Mouse (Mus musculus): ENCODE measurements around the gene 6030408B16Rik. TPM values are rescaled to one million over a fixed set of nuclear protein-coding genes. Genes with fewer than 3 reads are reported as not detected.

The 6030408B16Rik gene
- total RNA-seq, 1 experiment = 0.22 TPM

DNA sequence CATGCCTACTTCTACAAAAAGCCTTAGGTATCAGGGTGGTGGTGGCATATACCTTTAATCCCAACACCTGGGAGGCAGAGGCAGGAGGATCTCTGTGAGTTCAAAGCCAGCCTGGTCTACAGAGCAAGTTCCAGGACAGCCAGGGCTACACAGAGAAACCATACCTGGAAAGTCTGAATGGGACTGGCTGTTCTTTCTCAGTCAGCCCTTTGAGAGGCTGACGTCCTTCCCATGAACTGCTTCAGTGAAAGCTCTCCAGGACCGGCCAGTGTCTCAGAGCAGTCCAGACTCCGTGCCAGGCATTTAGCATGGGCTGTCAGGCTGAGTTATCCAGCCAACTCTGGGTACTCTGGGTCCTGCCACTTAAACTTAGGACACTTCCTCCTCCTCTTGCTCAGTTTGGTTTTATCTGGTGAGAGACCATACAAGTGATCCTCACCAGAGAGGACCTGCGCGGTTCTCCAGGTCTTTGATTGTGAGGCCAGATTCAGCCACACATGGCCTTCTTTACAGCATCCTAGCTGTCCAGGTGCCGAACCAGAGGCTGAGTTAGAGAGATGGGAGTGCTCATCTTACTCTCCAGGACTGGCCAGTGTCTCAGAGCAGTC is 27.1 kb downstream of the 6030408B16Rik start:
- no peak overlapping the region for H3K9ac ChIP-seq (ENCODE audit: insufficient read depth, low read depth, low read length, poor library complexity, severe bottlenecking)
- H3K9me3 ChIP-seq (ENCODE audit: control insufficient read depth, insufficient read depth, low read depth, low read length) = no peaks in the 10 kb centered on the region
- no peak for TF ChIP-seq ZC3H11A (IDR thresholded peaks at IDR 0.05; ENCODE audit: borderline replicate concordance, low read depth, low read length)
- no peak for TF ChIP-seq CHD2 (IDR thresholded peaks at IDR 0.05; ENCODE audit: low read depth, low read length)
- no peak for TF ChIP-seq ZNF384 (IDR thresholded peaks at IDR 0.05; ENCODE audit: low read depth, low read length)
- TF ChIP-seq HCFC1 (IDR thresholded peaks at IDR 0.05; ENCODE audit: borderline replicate concordance, insufficient read depth, low read length) = no peak
- no peak for TF ChIP-seq MAFK (IDR thresholded peaks at IDR 0.05; ENCODE audit: insufficient read depth, low read depth, low read length)
- H3K4me3 ChIP-seq (ENCODE audit: insufficient read depth in 1 of 2, low read depth in 1 of 2, low read length in 2 of 2, poor library complexity in 1 of 2, severe bottlenecking in 1 of 2) = no peak overlapping the region
- H3K4me1 ChIP-seq (ENCODE audit: control insufficient read depth in 2 of 2, insufficient read depth in 2 of 2, low read length in 2 of 2, poor library complexity in 1 of 2) = peaks cover 0 to 10% of the 10 kb centered on the region in 2 experiments; a peak in 2 of 4 replicates
- H3K36me3 ChIP-seq (ENCODE audit: control insufficient read depth, insufficient read depth, low read length, poor library complexity, severe bottlenecking) = no peaks in the 10 kb centered on the region
- in situ Hi-C loops (cut with MboI; ENCODE audit: low sequenced_read_pairs in 2 of 2, unreplicated experiment in 2 of 2) = no loop called here
- H3K27ac ChIP-seq (ENCODE audit: insufficient read depth, low read depth, low read length, poor library complexity, severe bottlenecking) = no peak overlapping the region
- no peak for DNase-seq (ENCODE audit: low read depth, low spot score)

DNA sequence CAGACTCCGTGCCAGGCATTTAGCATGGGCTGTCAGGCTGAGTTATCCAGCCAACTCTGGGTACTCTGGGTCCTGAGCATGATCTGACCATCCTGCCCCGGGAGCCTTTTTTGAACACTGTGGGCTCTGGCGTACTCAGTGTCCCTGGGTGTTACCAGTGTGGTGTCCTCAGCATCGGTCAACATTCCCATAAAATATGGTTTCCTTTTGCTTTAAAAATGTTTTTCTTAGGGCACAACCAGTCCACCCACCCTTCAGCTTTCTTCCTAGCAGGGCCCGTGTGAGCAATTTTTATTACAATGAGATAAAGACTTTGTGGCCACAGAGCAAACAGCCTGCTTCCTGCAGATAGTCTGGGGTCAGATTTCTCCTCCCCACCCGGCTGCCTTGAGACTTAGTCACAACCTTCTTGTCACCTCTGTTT is 27.6 kb downstream of the 6030408B16Rik start:
- in situ Hi-C loops (cut with MboI; ENCODE audit: low sequenced_read_pairs in 2 of 2, unreplicated experiment in 2 of 2) = no loop called here
- peaks cover 0 to 9% of the 10 kb centered on the region in 2 experiments; a peak in 2 of 4 replicates for H3K4me1 ChIP-seq (ENCODE audit: control insufficient read depth in 2 of 2, insufficient read depth in 2 of 2, low read length in 2 of 2, poor library complexity in 1 of 2)
- H3K4me3 ChIP-seq (ENCODE audit: insufficient read depth in 1 of 2, low read depth in 1 of 2, low read length in 2 of 2, poor library complexity in 1 of 2, severe bottlenecking in 1 of 2) = no peak overlapping the region
- no peak overlapping the region for H3K9ac ChIP-seq (ENCODE audit: insufficient read depth, low read depth, low read length, poor library complexity, severe bottlenecking)
- no peak for DNase-seq (ENCODE audit: low read depth, low spot score)
- H3K36me3 ChIP-seq (ENCODE audit: control insufficient read depth, insufficient read depth, low read length, poor library complexity, severe bottlenecking) = no peaks in the 10 kb centered on the region
- H3K27ac ChIP-seq (ENCODE audit: insufficient read depth, low read depth, low read length, poor library complexity, severe bottlenecking) = no peak overlapping the region
- TF ChIP-seq ZC3H11A (IDR thresholded peaks at IDR 0.05; ENCODE audit: borderline replicate concordance, low read depth, low read length) (no peak), ZNF384 (IDR thresholded peaks at IDR 0.05; ENCODE audit: low read depth, low read length) (no peak), CHD2 (IDR thresholded peaks at IDR 0.05; ENCODE audit: low read depth, low read length) (no peak)
- no peaks in the 10 kb centered on the region for H3K9me3 ChIP-seq (ENCODE audit: control insufficient read depth, insufficient read depth, low read depth, low read length)

DNA sequence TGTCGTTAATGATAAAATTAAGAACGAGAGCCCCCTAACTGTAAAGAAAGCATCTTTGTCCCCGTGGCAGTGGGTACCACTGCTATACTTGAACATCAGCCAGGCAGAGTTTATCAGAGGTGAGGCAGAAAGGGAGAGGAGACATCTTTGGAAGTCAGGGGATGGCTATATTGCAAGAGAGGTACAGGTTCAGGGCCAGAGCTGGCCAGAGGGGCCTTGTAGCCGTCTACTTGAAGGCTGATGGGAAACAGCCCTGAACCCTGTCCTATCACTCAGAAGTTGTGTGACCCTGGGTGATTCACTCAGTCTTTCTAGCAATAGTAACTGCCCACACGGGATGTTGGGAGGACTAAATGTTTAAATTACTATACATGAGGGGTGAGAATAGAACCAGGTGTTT is 28.1 kb downstream of the 6030408B16Rik start:
- Histone ChIP-seq H3K27ac (ENCODE audit: insufficient read depth, low read depth, low read length, poor library complexity, severe bottlenecking) (no peak overlapping the region), H3K9me3 (ENCODE audit: control insufficient read depth, insufficient read depth, low read depth, low read length) (no peaks in the 10 kb centered on the region), H3K4me1 (ENCODE audit: control insufficient read depth in 2 of 2, insufficient read depth in 2 of 2, low read length in 2 of 2, poor library complexity in 1 of 2) (peaks cover 0 to 8% of the 10 kb centered on the region in 2 experiments; a peak in 2 of 4 replicates), H3K4me3 (ENCODE audit: insufficient read depth in 1 of 2, low read depth in 1 of 2, low read length in 2 of 2, poor library complexity in 1 of 2, severe bottlenecking in 1 of 2) (no peak overlapping the region), H3K9ac (ENCODE audit: insufficient read depth, low read depth, low read length, poor library complexity, severe bottlenecking) (no peak overlapping the region), H3K36me3 (ENCODE audit: control insufficient read depth, insufficient read depth, low read length, poor library complexity, severe bottlenecking) (no peaks in the 10 kb centered on the region)
- no peak for DNase-seq (ENCODE audit: low read depth, low spot score)
- in situ Hi-C loops (cut with MboI; ENCODE audit: low sequenced_read_pairs in 2 of 2, unreplicated experiment in 2 of 2) = no loop called here
- TF ChIP-seq ZNF384 (IDR thresholded peaks at IDR 0.05; ENCODE audit: low read depth, low read length) = no peak
- TF ChIP-seq ZC3H11A (IDR thresholded peaks at IDR 0.05; ENCODE audit: borderline replicate concordance, low read depth, low read length) = no peak
- TF ChIP-seq CHD2 (IDR thresholded peaks at IDR 0.05; ENCODE audit: low read depth, low read length) = no peak
- no peak for TF ChIP-seq MAFK (IDR thresholded peaks at IDR 0.05; ENCODE audit: insufficient read depth, low read depth, low read length)
- TF ChIP-seq HCFC1 (IDR thresholded peaks at IDR 0.05; ENCODE audit: borderline replicate concordance, insufficient read depth, low read length) = no peak

DNA sequence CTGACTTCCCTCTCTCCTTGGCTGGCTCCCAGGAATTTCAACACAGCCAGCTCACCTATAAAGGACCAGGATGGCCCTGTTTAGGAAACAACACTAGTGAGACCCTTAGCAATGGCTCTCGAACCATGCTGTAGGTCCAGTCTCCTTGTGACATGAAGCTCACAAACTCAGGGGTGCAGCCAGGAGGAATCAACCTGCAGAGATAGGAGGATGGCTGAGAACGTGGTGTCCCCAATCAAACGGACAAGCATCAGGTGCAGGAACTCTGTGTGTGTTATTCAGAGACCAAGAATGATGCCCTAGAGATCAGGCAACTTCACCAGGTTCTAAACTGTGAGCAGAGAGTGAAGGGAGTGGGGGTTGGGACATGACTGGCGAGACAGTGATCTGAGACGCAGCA is 29.1 kb downstream of the 6030408B16Rik start:
- Histone ChIP-seq H3K9ac (ENCODE audit: insufficient read depth, low read depth, low read length, poor library complexity, severe bottlenecking) (no peak overlapping the region), H3K27ac (ENCODE audit: insufficient read depth, low read depth, low read length, poor library complexity, severe bottlenecking) (no peak overlapping the region; the same call in 1 of the 2 replicates), H3K4me1 (ENCODE audit: control insufficient read depth in 2 of 2, insufficient read depth in 2 of 2, low read length in 2 of 2, poor library complexity in 1 of 2) (peaks cover 0 to 4% of the 10 kb centered on the region in 2 experiments; a peak in 2 of 4 replicates), H3K4me3 (ENCODE audit: insufficient read depth in 1 of 2, low read depth in 1 of 2, low read length in 2 of 2, poor library complexity in 1 of 2, severe bottlenecking in 1 of 2) (no peak overlapping the region), H3K9me3 (ENCODE audit: control insufficient read depth, insufficient read depth, low read depth, low read length) (no peaks in the 10 kb centered on the region), H3K36me3 (ENCODE audit: control insufficient read depth, insufficient read depth, low read length, poor library complexity, severe bottlenecking) (no peaks in the 10 kb centered on the region)
- in situ Hi-C loops (cut with MboI; ENCODE audit: low sequenced_read_pairs in 2 of 2, unreplicated experiment in 2 of 2) = no loop called here
- no peak for DNase-seq (ENCODE audit: low read depth, low spot score)
- TF ChIP-seq MAFK (IDR thresholded peaks at IDR 0.05; ENCODE audit: insufficient read depth, low read depth, low read length) (no peak), ZNF384 (IDR thresholded peaks at IDR 0.05; ENCODE audit: low read depth, low read length) (no peak), HCFC1 (IDR thresholded peaks at IDR 0.05; ENCODE audit: borderline replicate concordance, insufficient read depth, low read length) (no peak)

DNA sequence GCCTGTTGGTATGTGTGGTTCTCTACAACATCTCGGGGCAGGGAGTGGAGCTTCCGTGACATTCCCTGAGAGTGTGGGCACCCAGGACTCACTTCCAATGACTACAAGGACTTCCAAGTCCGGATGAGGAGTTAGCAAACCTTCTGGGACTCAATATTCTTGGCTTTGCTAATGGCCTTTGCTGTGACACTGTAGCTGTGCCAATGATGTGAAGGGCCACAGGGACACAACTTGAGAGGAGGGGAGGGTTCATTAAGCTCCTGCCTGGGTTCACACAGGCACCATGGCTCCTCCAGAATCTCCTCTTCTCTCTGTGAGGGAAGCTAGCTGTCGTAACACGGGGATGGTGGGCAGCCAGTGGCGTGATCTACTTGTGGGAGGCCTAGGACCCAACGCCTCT is 29.6 kb downstream of the 6030408B16Rik start:
- in situ Hi-C loops (cut with MboI; ENCODE audit: low sequenced_read_pairs in 2 of 2, unreplicated experiment in 2 of 2) = no loop called here
- Histone ChIP-seq H3K9ac (ENCODE audit: insufficient read depth, low read depth, low read length, poor library complexity, severe bottlenecking) (no peak overlapping the region), H3K4me3 (ENCODE audit: insufficient read depth in 1 of 2, low read depth in 1 of 2, low read length in 2 of 2, poor library complexity in 1 of 2, severe bottlenecking in 1 of 2) (no peak overlapping the region), H3K9me3 (ENCODE audit: control insufficient read depth, insufficient read depth, low read depth, low read length) (no peaks in the 10 kb centered on the region), H3K36me3 (ENCODE audit: control insufficient read depth, insufficient read depth, low read length, poor library complexity, severe bottlenecking) (no peaks in the 10 kb centered on the region), H3K27ac (ENCODE audit: insufficient read depth, low read depth, low read length, poor library complexity, severe bottlenecking) (no peak overlapping the region; the same call in 1 of the 2 replicates), H3K4me1 (ENCODE audit: control insufficient read depth in 2 of 2, insufficient read depth in 2 of 2, low read length in 2 of 2, poor library complexity in 1 of 2) (peaks cover 0 to 5% of the 10 kb centered on the region in 2 experiments; a peak in 1 of 4 replicates)
- DNase-seq (ENCODE audit: low read depth, low spot score) = no peak
- TF ChIP-seq HCFC1 (IDR thresholded peaks at IDR 0.05; ENCODE audit: borderline replicate concordance, insufficient read depth, low read length) (no peak), CHD2 (IDR thresholded peaks at IDR 0.05; ENCODE audit: low read depth, low read length) (no peak)

All from ES-E14 (cell line).